Mouse (Mus musculus) central nervous system, embryonic 11.5 days (tissue): Measurements from ENCODE around the gene Grm7. TPM values are rescaled to one million over a fixed set of nuclear protein-coding genes. Genes with fewer than 3 reads are reported as not detected.

Source experiments
- polyA plus RNA-seq: library from polyadenylated mRNA; depleted of rRNA; stranded (reverse); fragments of >200 nt; gene quantifications from 2 replicates; pipeline ENCODE4 v1.2.3, GENCODE M21; 2012; rRNA removed

Gene Grm7
- 0.60 and 1.1 TPM in 2 replicates for polyA plus RNA-seq

GRCm38 (mm10) chr6:110645411-110646361, at the start of gene Grm7:
Grm7 (plus strand) TSS chr6:110645581.

